Mouse (Mus musculus) E14TG2a.4 (cell line): ENCODE data around the gene Spata6.

Source experiments
- CTCF ChIP-seq: conservative IDR thresholded peaks from 2 replicates; pipeline ENCODE4 v1.5.1; 2014; ENCODE audit warnings: low read length
- NANOG ChIP-seq: IDR thresholded peaks from 2 replicates; pipeline ENCODE4 v1.6.1; 2014; ENCODE audit warnings: borderline replicate concordance, low read length, mixed read lengths

DNA sequence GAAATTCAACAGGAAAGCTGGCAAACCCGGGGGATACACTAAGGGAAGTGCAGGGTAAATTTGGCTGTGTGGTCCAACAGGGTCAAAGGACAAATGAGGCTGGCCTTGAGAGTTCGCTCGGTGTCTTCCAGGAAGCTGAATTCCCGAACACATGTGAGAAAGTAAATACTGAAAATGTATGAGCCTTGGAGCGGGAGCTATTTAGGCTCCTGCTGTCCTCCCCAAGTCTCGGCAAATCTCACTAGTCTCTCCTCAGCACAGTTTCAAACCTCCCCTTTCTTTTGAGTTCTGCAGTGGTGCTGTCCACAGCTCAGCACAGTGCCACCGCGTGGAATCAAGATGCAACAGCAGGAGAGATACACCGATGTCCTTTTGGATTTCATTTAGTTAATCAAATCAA is 32.8 kb upstream of the Spata6 start:
- peak; percentile 86 for TF ChIP-seq CTCF
- TF ChIP-seq NANOG = no peak
